Mouse (Mus musculus): Measurements from ENCODE around the gene Eps15.

DNA sequence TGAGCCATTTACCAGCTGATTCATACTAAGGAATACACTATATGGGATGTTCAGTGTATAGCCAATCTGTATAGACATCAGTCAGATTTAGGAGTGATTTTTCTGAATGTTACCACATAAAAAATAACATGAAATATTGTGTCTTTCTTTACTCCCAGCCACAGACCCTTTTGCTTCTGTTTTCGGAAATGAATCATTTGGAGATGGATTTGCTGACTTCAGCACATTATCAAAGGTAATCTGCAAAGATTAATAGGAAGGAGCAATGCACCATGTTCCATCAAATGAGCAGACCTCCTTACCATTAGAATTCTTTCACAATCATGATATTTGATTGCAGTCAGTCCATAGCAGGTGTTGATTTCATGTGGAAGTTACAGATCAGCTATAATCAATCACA is 98.0 kb downstream of the Eps15 start:
- TF ChIP-seq POLR2A (IDR thresholded peaks at IDR 0.05; ENCODE audit: low read depth, low read length), result no peak
- TF ChIP-seq CTCF (IDR thresholded peaks at IDR 0.05; ENCODE audit: borderline replicate concordance, insufficient read depth, low read length), result no peak
